Mouse (Mus musculus) cortical plate, adult 2 months (tissue): ENCODE data around the gene Myb. TPM values are rescaled to one million over a fixed set of nuclear protein-coding genes. Genes with fewer than 3 reads are reported as not detected.
"Not testable (repeated sequence)": the region's sequence is repeated elsewhere in the genome, so short reads cannot be mapped to it uniquely, and the experiment has no call there.

Experiments
- H3K27ac ChIP-seq: fragments of 200-500 bp; 2 replicates; pipeline ENCODE4 v1.5.1; 2012; ENCODE audit warnings: low read length, control low read depth, inconsistent platforms; ENCODE audit not compliant: insufficient read depth
- H3K4me1 ChIP-seq: fragments of 200-500 bp; 2 replicates; pipeline ENCODE4 v1.6.1; 2011; ENCODE audit warnings: low read length; ENCODE audit not compliant: control insufficient read depth, insufficient read depth
- H3K4me3 ChIP-seq: fragments of 200-500 bp; 2 replicates; pipeline ENCODE4 v1.5.1; 2011; ENCODE audit warnings: mild to moderate bottlenecking, low read length, control low read depth; ENCODE audit not compliant: insufficient read depth
- CTCF ChIP-seq: fragments of 200-500 bp; IDR thresholded peaks from 2 replicates; pipeline ENCODE4 v1.5.1; 2011; ENCODE audit warnings: mild to moderate bottlenecking, control low read depth, low read length; ENCODE audit not compliant: insufficient read depth; ENCODE audit errors: extremely low read depth
- POLR2A ChIP-seq: fragments of 200-500 bp; IDR thresholded peaks from 2 replicates; pipeline ENCODE4 v1.6.1; 2011; ENCODE audit warnings: mild to moderate bottlenecking, low read length, control low read depth; ENCODE audit not compliant: insufficient read depth; ENCODE audit errors: extremely low read depth
- polyA plus RNA-seq: library from polyadenylated mRNA; depleted of rRNA; stranded (reverse); fragments of >200 nt; gene quantifications from 2 replicates; pipeline ENCODE4 v1.2.3, GENCODE M21; 2012

Myb gene
- polyA plus RNA-seq, 1 experiment, result 0.56 TPM

DNA sequence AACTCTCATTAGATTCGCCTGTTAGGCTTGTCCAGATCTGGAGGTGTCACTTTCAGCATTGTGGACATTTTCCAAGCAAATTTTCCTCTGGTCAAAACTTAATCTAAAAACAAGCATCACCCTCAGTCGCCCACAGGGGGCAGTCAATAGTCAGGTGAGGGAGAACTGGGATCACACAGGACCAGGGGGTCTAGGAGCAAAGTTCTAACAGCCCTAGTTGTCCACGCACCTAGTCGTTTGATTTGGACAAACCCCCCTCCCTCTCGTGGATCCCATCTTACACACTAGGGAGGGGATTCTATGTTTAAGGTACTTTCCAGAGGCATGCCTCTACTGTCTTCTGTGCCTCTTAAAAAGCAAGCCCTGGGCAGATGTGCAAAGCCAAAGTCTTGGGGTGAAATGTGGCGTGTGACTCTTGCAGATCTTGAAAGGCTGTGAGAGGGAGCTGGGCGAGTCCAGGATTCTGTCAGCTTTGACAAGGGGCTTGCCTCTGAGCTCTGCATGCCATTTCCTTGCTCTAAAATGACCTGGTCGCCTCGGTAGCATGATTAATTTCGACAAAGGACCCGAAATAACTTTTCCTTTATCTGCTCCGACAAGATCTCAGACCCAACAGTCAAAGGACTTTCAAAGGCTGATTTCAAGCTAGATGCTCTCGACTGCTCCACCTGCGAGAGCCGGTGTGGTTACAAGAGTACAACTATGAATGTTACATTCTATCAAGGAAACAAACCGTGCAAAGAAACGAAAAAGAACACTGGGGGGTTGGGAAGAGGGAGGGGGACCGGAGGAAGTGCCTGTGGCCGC is 2.5 kb downstream of the Myb start:
- Histone ChIP-seq H3K27ac (no peak overlapping the region), H3K4me1 (no peaks in the 10 kb centered on the region; the same call in 1 of the 2 replicates), H3K4me3 (peak overlapping the region; percentile 38; the same call in 1 of the 2 replicates)
- TF ChIP-seq POLR2A (no peak), CTCF (peak; percentile 44)

DNA sequence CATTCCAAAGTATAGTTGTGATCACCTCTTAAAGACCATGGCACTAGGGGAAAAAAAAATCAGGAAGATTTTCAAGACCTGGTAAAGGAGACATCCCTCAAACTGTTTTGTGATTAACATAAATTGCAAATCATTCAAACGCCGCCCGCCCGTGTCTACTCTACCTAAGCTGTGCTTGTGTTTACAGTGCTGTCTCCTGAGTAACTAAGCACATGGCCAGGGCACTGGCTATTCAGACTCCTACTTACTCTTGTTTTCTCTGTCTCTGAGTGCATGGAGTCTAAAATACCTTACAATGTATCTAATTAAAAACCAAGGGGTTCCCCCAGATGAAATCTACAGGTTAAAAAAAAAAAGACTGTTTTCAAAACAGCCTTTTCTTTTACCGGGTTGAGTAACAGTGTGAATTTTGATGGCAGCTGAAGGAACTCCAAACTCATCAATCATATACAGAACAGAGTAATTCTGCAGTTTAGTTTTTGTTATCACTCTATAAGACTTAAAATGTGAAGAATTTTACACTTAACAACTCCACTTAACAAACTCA is 3.8 kb downstream of the Myb start:
- Histone ChIP-seq H3K4me3 (no peak overlapping the region), H3K4me1 (no peaks in the 10 kb centered on the region; the same call in 1 of the 2 replicates), H3K27ac (no peak overlapping the region)
- TF ChIP-seq CTCF (no peak), POLR2A (no peak)

DNA sequence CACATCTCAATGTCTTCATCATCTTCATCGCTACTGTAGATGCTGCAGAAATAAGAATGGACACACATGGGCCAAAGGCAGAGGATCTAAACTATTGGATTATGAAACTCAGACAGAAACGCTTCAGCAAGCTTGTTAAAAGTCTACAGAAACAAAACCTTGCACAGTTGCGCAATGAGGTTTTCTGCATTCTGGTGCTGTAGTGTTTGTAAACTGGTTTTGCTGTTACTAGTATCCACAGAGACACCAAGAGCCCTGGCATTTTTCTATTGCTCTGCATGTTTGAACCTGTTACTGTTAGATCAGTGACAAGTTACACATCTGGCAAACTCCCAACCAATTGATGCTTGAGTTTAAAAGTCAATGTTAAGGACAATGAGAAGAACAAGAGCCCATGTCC is 4.4 kb downstream of the Myb start:
- Histone ChIP-seq H3K4me1 (no peaks in the 10 kb centered on the region; the same call in 1 of the 2 replicates), H3K4me3 (no peak overlapping the region), H3K27ac (no peak overlapping the region)
- TF ChIP-seq POLR2A (no peak), CTCF (no peak)

DNA sequence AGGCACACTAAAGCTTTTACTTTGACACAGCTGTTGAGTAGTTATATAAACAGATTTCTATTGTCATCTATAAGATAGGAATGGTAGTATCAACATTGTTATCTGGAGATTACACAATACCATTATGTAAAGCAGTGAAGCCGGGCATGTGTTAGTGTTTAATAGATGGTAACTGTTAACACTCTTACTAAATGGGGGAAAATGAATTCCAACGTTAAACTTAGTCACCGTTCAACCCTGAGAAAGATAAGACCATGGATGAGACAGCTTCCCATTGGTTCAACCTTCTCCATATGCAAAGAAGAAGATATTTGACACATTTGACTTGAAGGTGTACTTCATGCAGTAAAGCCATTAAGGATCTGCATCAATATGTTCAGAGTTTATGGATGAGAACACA is 5.9 kb downstream of the Myb start:
- H3K4me1 ChIP-seq, result no peaks in the 10 kb centered on the region; the same call in 1 of the 2 replicates
- TF ChIP-seq CTCF (no peak), POLR2A (no peak)
- no peak overlapping the region for H3K4me3 ChIP-seq
- H3K27ac ChIP-seq, result no peak overlapping the region

DNA sequence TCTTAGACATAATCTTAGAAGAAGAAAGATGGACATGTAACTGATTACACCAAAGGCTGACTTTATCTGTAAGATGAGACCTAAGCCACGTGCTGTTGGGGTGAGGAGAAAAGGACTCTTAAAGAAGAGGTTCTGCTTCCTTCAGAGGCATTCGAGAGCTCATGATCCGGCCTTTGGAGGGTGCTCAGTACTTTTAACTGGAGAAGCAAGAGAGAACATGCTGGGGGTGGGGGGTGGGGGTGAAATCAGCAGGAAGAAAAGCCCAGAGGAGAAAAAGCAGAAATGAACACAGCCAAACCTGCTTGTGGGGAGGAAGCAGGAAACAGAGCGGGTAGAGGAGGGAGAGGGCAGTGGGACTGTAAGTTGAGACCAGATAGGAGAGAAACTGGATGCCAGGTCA is 7.4 kb downstream of the Myb start:
- TF ChIP-seq CTCF (no peak), POLR2A (no peak)
- H3K4me3 ChIP-seq, result no peak overlapping the region
- H3K27ac ChIP-seq, result no peak overlapping the region
- no peaks in the 10 kb centered on the region for H3K4me1 ChIP-seq

DNA sequence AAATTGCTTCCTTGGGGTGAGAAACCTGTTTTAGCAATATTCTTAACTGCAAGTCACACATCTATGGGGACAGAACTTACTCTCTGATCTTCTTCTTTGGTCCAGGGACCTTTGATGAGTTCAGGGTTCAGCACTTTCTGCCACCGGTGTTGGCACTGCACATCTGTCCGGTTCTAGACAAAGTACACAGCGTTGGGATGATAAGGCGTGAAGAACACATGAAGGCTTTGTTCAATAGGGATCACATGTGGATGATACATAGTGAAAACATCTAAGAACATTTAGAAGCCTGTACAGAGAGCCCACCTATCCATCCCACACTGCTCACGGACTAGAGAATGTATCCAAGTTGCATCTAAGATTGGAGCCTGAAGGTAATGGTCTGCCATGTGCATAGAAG is 8.0 kb downstream of the Myb start:
- no peak for TF ChIP-seq CTCF
- TF ChIP-seq POLR2A, result no peak
- Histone ChIP-seq H3K4me1 (no peaks in the 10 kb centered on the region), H3K4me3 (no peak overlapping the region), H3K27ac (no peak overlapping the region)

DNA sequence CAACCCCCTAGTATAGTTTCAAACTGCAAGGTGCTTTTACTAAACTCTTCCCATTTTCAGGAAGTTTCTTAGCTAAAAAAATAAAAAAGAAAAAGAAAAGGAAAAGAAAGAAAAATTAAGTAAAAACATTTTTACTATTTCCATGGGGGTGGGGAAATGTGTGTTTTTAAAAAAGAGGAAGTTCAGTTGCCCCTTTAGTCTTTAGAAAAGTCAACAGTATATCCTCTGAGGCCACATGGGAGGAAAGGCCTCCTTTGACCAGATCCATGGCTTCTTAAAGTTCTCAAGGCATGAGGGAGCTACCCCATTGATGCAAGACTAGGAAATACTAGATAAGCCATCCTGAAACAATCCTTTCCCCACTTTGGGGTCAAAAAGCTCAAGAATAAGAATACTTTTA is 9.5 kb downstream of the Myb start:
- Histone ChIP-seq H3K4me3 (no peak overlapping the region), H3K4me1 (no peaks in the 10 kb centered on the region), H3K27ac (no peak overlapping the region)
- TF ChIP-seq POLR2A (no peak), CTCF (no peak)

DNA sequence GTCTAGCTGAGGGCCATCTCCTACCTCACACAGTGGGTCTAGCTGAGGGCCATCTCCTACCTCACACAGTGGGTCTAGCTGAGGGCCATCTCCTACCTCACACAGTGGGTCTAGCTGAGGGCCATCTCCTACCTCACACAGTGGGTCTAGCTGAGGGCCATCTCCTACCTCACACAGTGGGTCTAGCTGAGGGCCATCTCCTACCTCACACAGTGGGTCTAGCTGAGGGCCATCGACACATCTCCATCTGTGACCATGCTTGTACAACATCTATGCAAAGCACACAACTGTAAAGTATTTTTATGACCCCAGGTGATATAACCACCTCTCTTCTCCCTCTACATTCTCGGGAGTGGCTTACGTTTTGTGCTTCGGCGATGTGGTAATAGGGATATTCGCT is 10.8 kb downstream of the Myb start:
- H3K4me3 ChIP-seq, H3K27ac ChIP-seq, H3K4me1 ChIP-seq: not testable (repeated sequence)

DNA sequence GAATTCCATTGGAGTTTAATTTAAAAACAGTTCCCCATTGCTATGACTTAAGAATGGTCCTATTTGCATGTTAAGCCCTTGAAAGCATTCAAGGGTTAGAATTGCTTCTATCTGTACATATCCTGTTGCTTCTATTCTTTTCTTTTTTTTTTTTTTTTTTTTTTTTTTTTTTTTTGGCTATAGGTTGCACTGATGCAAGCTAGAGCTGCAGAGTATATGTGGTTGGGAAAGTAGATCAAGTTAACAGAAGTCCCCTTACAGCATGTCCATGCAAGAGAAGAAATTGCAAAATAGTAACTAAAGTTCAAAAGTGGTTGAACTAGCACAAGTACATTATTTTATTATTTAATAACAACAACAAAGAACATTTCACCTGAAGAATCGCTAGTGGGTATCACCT is 14.1 kb downstream of the Myb start:
- H3K4me1 ChIP-seq, result no peaks in the 10 kb centered on the region
- TF ChIP-seq CTCF (no peak), POLR2A (no peak)
- H3K4me3 ChIP-seq, result no peak overlapping the region
- H3K27ac ChIP-seq, result no peak overlapping the region

DNA sequence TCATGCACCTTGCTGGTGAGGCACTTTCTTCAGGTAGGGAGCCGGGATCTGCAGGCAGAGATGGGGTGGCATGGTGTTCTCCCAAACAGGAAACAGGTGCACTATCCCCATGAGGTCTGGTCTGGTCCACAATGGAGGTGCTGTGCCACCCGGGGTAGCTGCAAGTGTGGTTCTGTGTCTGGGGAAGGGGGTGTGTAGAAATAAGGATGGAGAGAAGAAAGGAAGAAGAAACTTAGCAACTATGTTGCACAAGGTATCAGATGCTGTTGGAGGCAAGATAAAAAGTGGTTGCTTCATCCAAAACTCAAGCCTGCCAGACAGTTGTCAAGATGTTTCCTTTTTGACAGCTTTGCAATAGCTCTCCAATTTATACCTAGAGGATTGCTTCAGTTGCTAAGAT is 14.5 kb downstream of the Myb start:
- no peak for TF ChIP-seq POLR2A
- no peak for TF ChIP-seq CTCF

More for the DNA sequence above, 14.5 kb downstream of the Myb start:
- Histone ChIP-seq H3K27ac (no peak overlapping the region), H3K4me1 (no peaks in the 10 kb centered on the region), H3K4me3 (no peak overlapping the region)
